Mouse (Mus musculus): ENCODE results near the gene Clic5.

- TF ChIP-seq POLR2A (IDR thresholded peaks at IDR 0.05; ENCODE audit: insufficient read length, low read depth) (no peak), MAX (IDR thresholded peaks at IDR 0.05; ENCODE audit: low read depth) (no peak), E2F4 (IDR thresholded peaks at IDR 0.05; ENCODE audit: insufficient read depth) (no peak), USF1 (IDR thresholded peaks at IDR 0.05; ENCODE audit: low read depth) (no peak), TCF12 (IDR thresholded peaks at IDR 0.05; ENCODE audit: insufficient read depth, poor library complexity, severe bottlenecking) (no peak), POLR2AphosphoS2 (IDR thresholded peaks at IDR 0.05; ENCODE audit: insufficient read length, low read depth) (no peak), MYOD1 (IDR thresholded peaks at IDR 0.05; ENCODE audit: control insufficient read depth in 1 of 3, insufficient read length in 2 of 3, low read depth in 2 of 3) (no peak), CEBPB (IDR thresholded peaks at IDR 0.05; ENCODE audit: insufficient read depth, poor library complexity, severe bottlenecking) (no peak), REST (IDR thresholded peaks at IDR 0.05; ENCODE audit: insufficient read depth, insufficient read length) (no peak), TCF3 (IDR thresholded peaks at IDR 0.05; ENCODE audit: insufficient read length, low read depth) (no peak), SRF (IDR thresholded peaks at IDR 0.05; ENCODE audit: control insufficient read depth, insufficient read length, low read depth) (no peak)
Measured at GRCm38 (mm10) chr17:44202952-44203351, 14.6 kb downstream of the Clic5 start.
